Mouse (Mus musculus): ENCODE results near the gene Irf2bp1.
A peak's percentile ranks its signal among the peaks of the same experiment; 100 is the strongest.

DNA sequence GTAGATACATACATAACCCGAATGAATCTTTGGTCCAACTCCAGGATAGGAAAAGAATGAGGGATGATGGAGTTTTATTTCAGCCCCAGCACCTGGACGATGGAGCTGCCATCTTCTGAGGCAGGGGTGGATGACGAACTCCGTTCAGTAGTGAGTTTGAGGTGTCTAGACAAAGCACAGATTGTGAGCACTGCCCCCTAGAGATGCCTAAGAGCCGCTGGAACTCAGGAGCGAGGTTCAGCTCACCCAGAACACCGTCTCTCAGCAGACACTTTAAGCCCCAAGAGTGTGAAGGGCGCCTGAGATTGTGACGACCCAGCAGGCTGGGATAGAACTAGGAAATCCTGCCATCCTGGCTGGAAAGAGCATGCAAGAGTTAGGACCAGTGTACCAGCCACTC lies 5.0 kb upstream of the Irf2bp1 start:
- TF ChIP-seq CTCF (IDR thresholded peaks at IDR 0.05) (peak; percentile 43; the same call in 1 of the 2 replicates), EP300 (IDR thresholded peaks at IDR 0.05) (no peak)
